Mouse (Mus musculus): ENCODE results near the gene Tdrd5. TPM values are rescaled to one million over a fixed set of nuclear protein-coding genes. Genes with fewer than 3 reads are reported as not detected.

Gene Tdrd5
- polyA plus RNA-seq, 1 experiment from 2014 or later: 0.07 TPM

DNA sequence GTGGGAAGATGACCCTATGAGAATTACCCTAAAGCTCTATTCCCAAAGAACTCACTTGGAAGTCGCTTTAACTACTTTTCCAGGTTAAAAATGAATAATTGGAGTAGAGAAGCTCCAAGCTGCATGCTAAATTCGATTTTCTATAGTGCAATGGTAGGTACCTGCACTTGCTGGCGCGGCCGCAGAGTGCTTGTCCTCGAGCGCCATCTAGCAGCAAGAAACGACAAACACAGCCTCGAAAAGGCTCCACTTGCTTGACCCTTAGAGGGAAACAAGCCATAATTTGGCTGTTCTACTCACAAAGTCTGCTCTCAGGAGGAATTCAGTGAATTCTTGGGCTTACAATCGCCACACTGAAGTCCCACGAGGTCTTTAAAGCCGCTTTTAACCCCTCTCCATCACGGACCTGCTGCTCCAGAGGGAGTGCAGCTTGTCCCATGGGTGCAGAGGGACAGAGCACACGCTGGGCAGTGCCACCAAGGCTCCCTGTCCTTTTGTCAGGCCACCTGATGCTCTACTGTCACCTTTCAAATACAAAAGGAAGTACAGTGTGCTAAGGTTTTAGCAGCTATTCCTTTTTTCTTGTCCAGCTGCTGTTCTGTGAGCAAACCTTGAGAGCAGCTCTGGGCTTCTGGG lies 61.6 kb downstream of the Tdrd5 start:
- 9% methylated on average over 14 of the region's 14 CpGs for WGBS
- H3K27ac ChIP-seq (replicated peaks): no peak overlapping the region
- no peak overlapping the region for H3K4me3 ChIP-seq
- H3K27me3 ChIP-seq (replicated peaks; ENCODE audit: low read depth, poor library complexity, severe bottlenecking): 0 out of 2 replicates have a peak, but pooled peaks cover 7% of the 10 kb centered on the region
- H3K9me3 ChIP-seq: no peaks in the 10 kb centered on the region
- no peaks in the 10 kb centered on the region for H3K36me3 ChIP-seq (replicated peaks)
- DNase-seq (ENCODE audit: low spot score): peak; percentile 68
- H3K4me1 ChIP-seq: no peaks in the 10 kb centered on the region

DNA sequence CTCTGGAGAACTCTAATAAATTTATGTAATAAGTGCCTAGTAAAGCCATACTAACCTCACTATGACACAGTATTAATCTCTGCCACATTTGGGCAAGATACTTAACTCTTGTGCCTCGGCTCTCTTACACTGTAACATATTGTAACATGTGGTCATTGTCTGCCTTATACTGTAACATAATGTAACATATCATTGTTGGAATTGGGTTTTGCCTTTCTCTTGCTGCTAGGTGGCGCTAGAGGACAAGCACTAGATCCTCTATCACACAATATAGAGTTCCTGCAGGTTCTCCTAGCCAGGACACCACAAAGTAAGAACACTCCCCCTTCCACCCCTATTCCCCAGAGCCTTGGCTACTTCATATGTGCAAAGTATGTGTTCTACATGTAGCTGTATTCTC lies 62.4 kb downstream of the Tdrd5 start:
- no peak overlapping the region for H3K4me3 ChIP-seq
- 0 out of 2 replicates have a peak, but pooled peaks cover 9% of the 10 kb centered on the region for H3K27me3 ChIP-seq (replicated peaks; ENCODE audit: low read depth, poor library complexity, severe bottlenecking)
- 42% methylated on average over 2 of the region's 2 CpGs for WGBS
- no peaks in the 10 kb centered on the region for H3K36me3 ChIP-seq (replicated peaks)
- no peaks in the 10 kb centered on the region for H3K9me3 ChIP-seq
- peak; percentile 27 for DNase-seq (ENCODE audit: low spot score)
- no peaks in the 10 kb centered on the region for H3K4me1 ChIP-seq
- H3K27ac ChIP-seq (replicated peaks): no peak overlapping the region

DNA sequence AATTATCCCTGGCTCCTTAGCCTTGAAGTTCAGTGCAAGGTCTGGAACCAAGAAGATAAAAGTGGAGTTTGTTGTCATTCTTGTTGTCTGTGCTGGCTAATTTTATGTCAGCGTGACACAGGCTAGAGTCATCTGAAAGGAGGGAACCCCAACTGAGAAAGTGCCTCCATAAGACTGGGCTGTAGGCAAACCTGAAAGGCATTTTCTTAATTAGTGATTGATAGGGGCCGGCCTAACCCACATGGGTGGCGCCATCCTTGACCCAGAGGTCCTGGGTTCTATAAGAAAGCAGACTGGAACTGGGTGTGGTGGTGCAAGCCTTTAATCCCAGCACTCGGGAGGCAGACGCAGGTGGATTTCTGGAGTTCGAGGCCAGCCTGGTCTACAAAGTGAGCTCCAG lies 72.3 kb downstream of the Tdrd5 start:
- Histone ChIP-seq H3K4me3 (no peak overlapping the region), H3K27ac (replicated peaks) (peak overlapping the region; percentile 40; the same call in 1 of the 2 replicates), H3K9me3 (no peaks in the 10 kb centered on the region), H3K4me1 (peaks cover 25% of the 10 kb centered on the region), H3K36me3 (replicated peaks) (no peaks in the 10 kb centered on the region), H3K27me3 (replicated peaks; ENCODE audit: low read depth, poor library complexity, severe bottlenecking) (no peaks in the 10 kb centered on the region)
- 81% methylated on average over 6 of the region's 6 CpGs for WGBS
- no peak for DNase-seq (ENCODE audit: low spot score)

DNA sequence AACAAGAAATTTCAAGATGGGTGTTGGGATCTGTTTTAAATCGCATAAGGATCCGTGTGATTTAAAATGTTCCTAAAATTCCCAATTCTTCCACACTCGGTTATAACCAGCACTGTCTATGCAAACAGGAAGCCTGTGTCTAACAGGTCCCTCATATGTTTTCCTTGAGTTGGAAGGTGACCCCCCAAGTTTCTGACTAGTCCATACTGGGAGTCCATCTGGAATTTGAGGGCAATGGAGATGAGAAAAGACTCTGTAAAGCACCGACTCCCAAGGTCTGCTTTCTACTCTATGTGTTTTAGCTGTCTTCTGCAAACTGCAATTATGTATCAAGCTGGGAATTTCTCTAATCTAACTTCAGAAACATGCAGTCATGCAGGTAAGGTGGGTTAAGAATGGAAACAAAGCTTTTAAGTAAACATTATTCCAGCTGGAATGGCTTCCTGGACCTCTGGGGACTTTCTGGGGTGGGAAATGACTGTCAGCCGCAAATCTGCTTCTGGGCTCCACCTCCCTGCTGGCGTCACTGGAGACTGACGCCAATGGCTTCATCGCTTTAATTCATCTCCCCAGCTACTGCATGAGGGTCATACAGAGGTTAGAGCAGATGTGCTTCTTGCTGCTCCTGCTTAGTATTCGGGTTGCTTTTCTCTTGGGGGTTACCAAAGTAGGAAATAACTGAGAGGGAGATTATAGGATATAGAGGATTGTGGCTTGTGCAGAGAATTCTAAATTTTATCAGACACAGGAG lies 73.0 kb downstream of the Tdrd5 start:
- Histone ChIP-seq H3K9me3 (no peaks in the 10 kb centered on the region), H3K4me3 (no peak overlapping the region), H3K27me3 (replicated peaks; ENCODE audit: low read depth, poor library complexity, severe bottlenecking) (no peaks in the 10 kb centered on the region), H3K27ac (replicated peaks) (no peak overlapping the region), H3K36me3 (replicated peaks) (no peaks in the 10 kb centered on the region), H3K4me1 (peaks cover 25% of the 10 kb centered on the region)
- peak; percentile 65 for DNase-seq (ENCODE audit: low spot score)
- WGBS: 42% methylated on average over 9 of the region's 9 CpGs

DNA sequence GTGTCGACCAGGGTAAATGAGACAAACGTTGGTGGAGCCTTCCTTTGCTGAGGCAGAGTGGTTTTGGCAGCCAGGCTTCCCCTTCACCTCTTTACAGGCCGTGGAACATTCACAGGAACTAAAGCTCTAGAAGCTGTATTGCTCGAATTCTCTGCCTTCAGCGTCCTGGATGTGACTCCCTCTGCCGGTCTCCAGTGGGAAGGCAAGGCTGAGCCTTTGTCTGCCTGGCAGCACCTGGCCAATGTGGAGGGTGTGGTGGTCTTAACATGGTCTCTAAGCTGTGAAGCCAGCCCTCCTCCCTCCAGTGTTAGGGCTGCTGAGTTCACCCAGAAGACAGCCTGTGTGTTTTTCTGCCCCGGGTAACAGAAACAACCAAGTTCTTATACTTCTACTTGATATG lies 74.0 kb downstream of the Tdrd5 start:
- peak; percentile 76 for DNase-seq (ENCODE audit: low spot score)
- Histone ChIP-seq H3K4me3 (no peak overlapping the region), H3K27me3 (replicated peaks; ENCODE audit: low read depth, poor library complexity, severe bottlenecking) (no peaks in the 10 kb centered on the region), H3K4me1 (peaks cover 25% of the 10 kb centered on the region), H3K27ac (replicated peaks) (peak overlapping the region; percentile 2; the same call in 1 of the 2 replicates), H3K36me3 (replicated peaks) (no peaks in the 10 kb centered on the region), H3K9me3 (no peaks in the 10 kb centered on the region)
- WGBS: 33% methylated on average over 7 of the region's 7 CpGs

DNA sequence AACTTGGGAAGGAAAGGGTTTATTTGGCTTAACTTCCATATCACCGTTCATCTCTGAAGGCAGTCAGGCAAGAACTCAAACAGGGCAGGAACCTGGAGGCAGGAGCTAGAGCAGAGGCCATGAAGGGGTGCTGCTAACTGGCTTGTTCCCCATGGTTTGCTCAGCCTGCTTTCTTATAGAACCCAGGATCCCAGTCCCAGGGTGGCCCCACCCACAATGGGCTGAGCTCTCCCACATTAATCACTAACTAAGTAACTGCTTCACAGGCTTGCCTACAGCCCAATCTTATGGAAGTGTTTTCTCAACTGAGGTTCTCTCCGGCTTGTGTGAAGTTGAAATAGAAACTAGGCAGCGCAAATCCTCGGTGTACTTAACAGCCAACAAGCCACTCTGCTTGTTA lies 74.7 kb downstream of the Tdrd5 start:
- WGBS: 92% methylated on average over 4 of the region's 4 CpGs
- no peak for DNase-seq (ENCODE audit: low spot score)
- H3K4me3 ChIP-seq: no peak overlapping the region

DNA sequence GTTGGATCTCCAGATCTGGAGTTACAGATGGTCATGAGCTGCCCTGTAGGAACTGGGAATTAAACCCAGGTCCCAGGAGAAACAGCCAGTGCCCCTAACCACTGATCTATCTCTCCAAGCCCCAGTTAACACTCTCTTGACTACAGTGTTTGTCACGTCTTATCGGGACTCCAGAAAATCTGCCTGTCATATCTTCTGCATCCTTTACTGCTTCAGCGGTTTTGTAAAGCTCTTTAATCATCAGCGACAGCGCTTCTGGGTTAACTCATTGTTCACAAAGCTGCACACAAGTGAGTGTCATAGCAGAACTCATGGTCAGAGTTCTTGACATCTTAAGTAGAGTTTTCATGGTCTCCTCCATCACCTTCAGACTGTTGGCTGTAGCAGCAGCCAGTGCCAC lies 76.6 kb downstream of the Tdrd5 start:
- WGBS: 86% methylated on average over 5 of the region's 5 CpGs
- H3K4me3 ChIP-seq: no peak overlapping the region
- DNase-seq (ENCODE audit: low spot score): no peak
- no peaks in the 10 kb centered on the region for H3K27me3 ChIP-seq (replicated peaks; ENCODE audit: low read depth, poor library complexity, severe bottlenecking)
- H3K9me3 ChIP-seq: no peaks in the 10 kb centered on the region
- H3K27ac ChIP-seq (replicated peaks): no peak overlapping the region
- H3K4me1 ChIP-seq: peaks cover 35% of the 10 kb centered on the region
- H3K36me3 ChIP-seq (replicated peaks): no peaks in the 10 kb centered on the region

More for the DNA sequence above, 74.7 kb downstream of the Tdrd5 start:
- Histone ChIP-seq H3K27ac (replicated peaks) (no peak overlapping the region), H3K4me1 (peaks cover 25% of the 10 kb centered on the region), H3K36me3 (replicated peaks) (no peaks in the 10 kb centered on the region), H3K9me3 (no peaks in the 10 kb centered on the region), H3K27me3 (replicated peaks; ENCODE audit: low read depth, poor library complexity, severe bottlenecking) (no peaks in the 10 kb centered on the region)

DNA sequence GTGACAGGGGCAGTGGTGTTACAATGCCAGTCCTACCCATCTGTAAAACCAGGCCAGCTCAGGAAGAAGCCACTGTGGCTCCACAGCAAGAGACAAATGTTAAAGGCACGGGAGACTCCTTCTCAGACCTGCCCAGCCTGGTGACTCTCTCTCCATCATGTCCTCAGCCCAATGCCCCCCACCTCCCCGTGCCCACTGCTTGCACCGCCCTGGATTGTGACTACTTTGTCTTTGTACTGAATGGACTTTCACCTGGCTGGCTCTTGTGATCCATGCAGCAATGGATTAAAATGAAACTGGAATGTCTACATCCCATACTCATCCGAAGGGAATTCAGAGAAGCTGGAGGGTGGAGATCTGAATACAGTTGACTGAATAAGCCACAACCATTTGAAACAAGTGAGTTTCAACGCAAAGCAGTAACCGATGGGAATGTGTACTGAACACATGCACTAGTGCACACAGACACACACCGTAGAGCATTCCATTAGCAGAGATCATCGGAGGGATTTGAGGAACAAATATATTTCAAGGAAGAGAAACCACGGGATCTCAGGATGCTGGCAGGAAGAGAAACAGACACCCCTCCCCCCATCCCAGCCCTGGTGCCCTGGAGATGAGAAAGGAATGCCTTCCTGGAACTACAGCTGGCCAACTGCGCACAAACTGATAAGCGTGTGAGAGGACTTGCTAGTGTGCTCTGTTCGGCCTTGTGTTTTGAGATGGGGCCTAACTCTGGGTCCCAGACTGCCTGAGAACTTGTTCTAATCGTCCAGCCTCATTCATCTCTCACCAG lies 81.1 kb downstream of the Tdrd5 start:
- DNase-seq (ENCODE audit: low spot score): peak; percentile 37

DNA sequence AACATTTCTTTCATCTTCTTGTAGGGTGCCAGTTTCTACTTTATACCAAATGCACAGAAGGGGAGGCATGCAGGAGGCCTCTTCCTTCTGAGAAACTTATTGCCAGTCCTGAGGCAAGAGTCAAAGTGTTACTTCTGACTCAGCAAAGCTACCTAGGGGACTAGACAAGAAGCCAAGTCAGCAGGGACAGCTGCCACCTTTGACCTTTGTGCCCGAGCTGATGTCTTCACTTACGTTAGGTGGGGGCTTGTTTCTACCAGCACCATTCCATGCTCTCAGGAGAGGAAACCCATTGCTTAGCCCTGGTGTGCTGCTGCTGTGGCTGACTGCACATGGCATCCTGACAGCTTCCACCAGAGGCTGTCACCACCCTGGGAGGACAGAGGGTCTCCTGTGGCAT lies 82.1 kb downstream of the Tdrd5 start:
- no peak for DNase-seq (ENCODE audit: low spot score)
- WGBS: 25% methylated on average over 2 of the region's 2 CpGs

More for the DNA sequence above, 81.1 kb downstream of the Tdrd5 start:
- H3K36me3 ChIP-seq (replicated peaks): no peaks in the 10 kb centered on the region
- peaks cover 21% of the 10 kb centered on the region for H3K4me1 ChIP-seq
- no peaks in the 10 kb centered on the region for H3K9me3 ChIP-seq
- H3K27ac ChIP-seq (replicated peaks): peak overlapping the region; percentile 65
- no peak overlapping the region for H3K4me3 ChIP-seq
- WGBS: 67% methylated on average over 13 of the region's 13 CpGs
- H3K27me3 ChIP-seq (replicated peaks; ENCODE audit: low read depth, poor library complexity, severe bottlenecking): no peaks in the 10 kb centered on the region

DNA sequence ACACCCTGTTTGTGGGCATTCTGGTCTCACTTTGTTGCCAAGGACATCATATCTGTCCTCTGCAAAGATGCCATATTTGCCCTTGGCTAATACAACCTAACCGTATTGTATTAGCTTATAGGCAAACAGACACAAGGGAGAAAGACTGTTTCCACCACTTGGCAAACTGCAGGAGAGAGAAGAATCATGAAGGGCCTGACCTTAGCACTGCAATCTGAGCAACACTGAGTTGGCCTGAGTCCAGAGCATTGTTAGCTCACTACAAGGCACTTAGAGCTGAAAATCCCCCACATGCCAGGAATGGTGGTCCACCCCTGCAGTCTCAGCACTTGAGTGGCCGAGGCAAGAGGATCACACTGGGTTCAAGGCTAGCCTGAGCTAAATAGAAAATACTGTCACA lies 84.9 kb downstream of the Tdrd5 start:
- no peak for DNase-seq (ENCODE audit: low spot score)
- no peak overlapping the region for H3K27ac ChIP-seq (replicated peaks)
- no peak overlapping the region for H3K4me3 ChIP-seq
- H3K9me3 ChIP-seq: no peaks in the 10 kb centered on the region
- peaks cover 21% of the 10 kb centered on the region for H3K4me1 ChIP-seq
- no peaks in the 10 kb centered on the region for H3K36me3 ChIP-seq (replicated peaks)
- no peaks in the 10 kb centered on the region for H3K27me3 ChIP-seq (replicated peaks; ENCODE audit: low read depth, poor library complexity, severe bottlenecking)
- WGBS: 96% methylated on average over 2 of the region's 2 CpGs

More for the DNA sequence above, 82.1 kb downstream of the Tdrd5 start:
- Histone ChIP-seq H3K27ac (replicated peaks) (peak overlapping the region; percentile 35; the same call in 1 of the 2 replicates), H3K9me3 (no peaks in the 10 kb centered on the region), H3K4me3 (no peak overlapping the region), H3K4me1 (peaks cover 21% of the 10 kb centered on the region), H3K27me3 (replicated peaks; ENCODE audit: low read depth, poor library complexity, severe bottlenecking) (no peaks in the 10 kb centered on the region), H3K36me3 (replicated peaks) (no peaks in the 10 kb centered on the region)

DNA sequence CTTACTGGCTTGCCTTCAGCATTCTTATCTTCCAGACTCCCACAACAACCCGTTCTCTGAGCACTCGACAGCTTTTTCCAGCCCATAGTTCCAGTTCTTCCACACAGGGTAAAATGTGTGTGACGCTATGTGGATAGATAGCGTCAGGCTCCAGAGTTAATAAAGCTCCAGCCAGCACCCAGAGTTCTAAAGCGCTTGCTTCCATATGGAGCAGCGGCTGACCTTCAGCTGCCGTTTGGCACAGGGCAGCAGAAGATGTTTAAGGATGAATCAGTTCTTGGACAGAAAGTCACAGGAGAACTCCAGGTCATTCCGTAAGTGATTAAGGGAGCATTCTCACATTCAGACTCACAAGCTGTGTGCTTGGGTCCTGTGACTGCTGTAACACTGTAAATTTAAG lies 85.5 kb downstream of the Tdrd5 start:
- WGBS: 83% methylated on average over 8 of the region's 8 CpGs
- DNase-seq (ENCODE audit: low spot score): no peak

DNA sequence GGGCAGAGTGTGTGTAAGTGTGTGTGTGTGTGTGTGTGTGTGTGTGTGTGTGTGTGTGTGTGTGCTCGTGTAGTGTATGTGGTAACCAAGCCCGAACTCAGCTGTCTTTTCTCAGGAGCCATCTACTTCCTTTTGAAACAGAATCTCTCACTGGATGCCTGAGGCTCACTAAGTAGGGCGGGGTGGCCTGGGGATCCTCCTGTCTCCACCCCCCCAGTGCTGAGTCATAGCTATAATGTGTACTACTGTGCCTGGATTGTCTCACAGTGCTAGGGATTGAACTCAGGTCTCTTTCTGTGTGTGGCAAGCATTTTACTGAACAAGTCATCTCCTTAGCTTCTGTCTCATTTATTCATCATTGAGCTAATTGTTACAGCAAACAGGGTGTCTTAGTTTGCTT lies 86.1 kb downstream of the Tdrd5 start:
- Histone ChIP-seq H3K4me3 (no peak overlapping the region), H3K27ac (replicated peaks) (no peak overlapping the region), H3K27me3 (replicated peaks; ENCODE audit: low read depth, poor library complexity, severe bottlenecking) (no peaks in the 10 kb centered on the region), H3K9me3 (no peaks in the 10 kb centered on the region), H3K4me1 (peaks cover 13% of the 10 kb centered on the region), H3K36me3 (replicated peaks) (no peaks in the 10 kb centered on the region)
- 69% methylated on average over 3 of the region's 3 CpGs for WGBS
- DNase-seq (ENCODE audit: low spot score): no peak

More for the DNA sequence above, 85.5 kb downstream of the Tdrd5 start:
- no peaks in the 10 kb centered on the region for H3K9me3 ChIP-seq
- no peak overlapping the region for H3K27ac ChIP-seq (replicated peaks)
- no peak overlapping the region for H3K4me3 ChIP-seq
- peaks cover 18% of the 10 kb centered on the region for H3K4me1 ChIP-seq
- H3K36me3 ChIP-seq (replicated peaks): no peaks in the 10 kb centered on the region
- H3K27me3 ChIP-seq (replicated peaks; ENCODE audit: low read depth, poor library complexity, severe bottlenecking): no peaks in the 10 kb centered on the region

Measured in embryonic facial prominence, embryonic 10.5 days (tissue).